Mouse (Mus musculus) E14TG2a.4 (cell line): Measurements from ENCODE around the gene H2-M10.6.

Experiments
- H3K27me3 ChIP-seq: 2 replicates; pipeline ENCODE4 v1.6.1; 2014; ENCODE audit warnings: low read length, control low read depth; ENCODE audit not compliant: insufficient read depth
- H3K36me3 ChIP-seq: 2 replicates; pipeline ENCODE4 v1.6.1; 2014; ENCODE audit warnings: low read length, control low read depth; ENCODE audit not compliant: insufficient read depth
- H3K4me1 ChIP-seq: replicated peaks from 2 replicates; pipeline ENCODE4 v1.6.1; 2014; ENCODE audit warnings: low read depth, low read length, control low read depth
- H3K4me3 ChIP-seq: replicated peaks from 2 replicates; pipeline ENCODE4 v1.5.1; 2014; ENCODE audit warnings: mild to moderate bottlenecking, low read length
- H3K9me3 ChIP-seq: 2 replicates; pipeline ENCODE4 v1.6.1; 2014; ENCODE audit warnings: low read length, control low read depth
- CTCF ChIP-seq: conservative IDR thresholded peaks from 2 replicates; pipeline ENCODE4 v1.5.1; 2014; ENCODE audit warnings: low read length
- NANOG ChIP-seq: IDR thresholded peaks from 2 replicates; pipeline ENCODE4 v1.6.1; 2014; ENCODE audit warnings: borderline replicate concordance, low read length, mixed read lengths
- POU5F1 ChIP-seq: IDR thresholded peaks from 2 replicates; pipeline ENCODE4 v1.6.1; 2014; ENCODE audit warnings: low read length, borderline replicate concordance

H2-M10.6 gene

GRCm38 (mm10) chr17:36851200-36851599 lies 39.2 kb downstream of the H2-M10.6 start:
- H3K4me1 ChIP-seq: peaks cover 47% of the 10 kb centered on the region
- TF ChIP-seq POU5F1 (no peak), CTCF (no peak), NANOG (no peak)
- H3K4me3 ChIP-seq: no peak overlapping the region
- no peaks in the 10 kb centered on the region for H3K27me3 ChIP-seq
- H3K36me3 ChIP-seq: peaks cover 89% of the 10 kb centered on the region
- H3K9me3 ChIP-seq: no peaks in the 10 kb centered on the region

- Histone ChIP-seq H3K4me3 (no peak overlapping the region), H3K4me1 (peaks cover 43% of the 10 kb centered on the region), H3K27me3 (no peaks in the 10 kb centered on the region), H3K9me3 (no peaks in the 10 kb centered on the region), H3K36me3 (peaks cover 89% of the 10 kb centered on the region)
- TF ChIP-seq CTCF: no peak
- no peak for TF ChIP-seq NANOG
- no peak for TF ChIP-seq POU5F1
These were observed 39.7 kb downstream of the H2-M10.6 start for GRCm38 (mm10) chr17:36851627-36852026.

GRCm38 (mm10) chr17:36855484-36855883 lies 43.5 kb downstream of the H2-M10.6 start:
- H3K4me1 ChIP-seq: peaks cover 23% of the 10 kb centered on the region
- peaks cover 96% of the 10 kb centered on the region for H3K36me3 ChIP-seq
- no peaks in the 10 kb centered on the region for H3K27me3 ChIP-seq
- no peaks in the 10 kb centered on the region for H3K9me3 ChIP-seq
- no peak overlapping the region for H3K4me3 ChIP-seq
- TF ChIP-seq NANOG: no peak
- TF ChIP-seq POU5F1: no peak
- no peak for TF ChIP-seq CTCF

- Histone ChIP-seq H3K4me1 (peaks cover 21% of the 10 kb centered on the region), H3K4me3 (no peak overlapping the region), H3K36me3 (peaks cover 89% of the 10 kb centered on the region), H3K27me3 (no peaks in the 10 kb centered on the region), H3K9me3 (no peaks in the 10 kb centered on the region)
- TF ChIP-seq POU5F1 (no peak), NANOG (no peak), CTCF (no peak)
These were observed 44.3 kb downstream of the H2-M10.6 start for GRCm38 (mm10) chr17:36856236-36856635.

DNA sequence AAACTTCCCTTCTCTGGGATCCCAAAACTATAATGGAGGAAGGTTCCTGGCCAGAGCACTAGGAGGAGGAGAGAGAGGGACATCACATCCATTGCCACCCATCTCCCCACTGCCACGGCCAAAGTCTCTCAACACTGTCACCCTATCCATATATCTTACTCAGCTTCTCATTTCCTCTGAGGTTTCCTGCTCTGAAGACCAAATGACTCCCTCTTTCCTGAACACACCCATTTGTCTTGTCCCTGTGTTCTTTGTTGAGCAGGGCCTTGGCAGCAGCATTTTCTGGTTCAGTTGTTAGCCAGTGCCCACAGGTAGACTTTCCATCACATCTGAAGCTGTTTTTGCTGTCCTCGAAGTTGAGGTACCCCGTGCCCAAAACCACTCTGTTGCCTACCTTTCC lies 46.2 kb downstream of the H2-M10.6 start:
- H3K4me3 ChIP-seq: no peak overlapping the region

DNA sequence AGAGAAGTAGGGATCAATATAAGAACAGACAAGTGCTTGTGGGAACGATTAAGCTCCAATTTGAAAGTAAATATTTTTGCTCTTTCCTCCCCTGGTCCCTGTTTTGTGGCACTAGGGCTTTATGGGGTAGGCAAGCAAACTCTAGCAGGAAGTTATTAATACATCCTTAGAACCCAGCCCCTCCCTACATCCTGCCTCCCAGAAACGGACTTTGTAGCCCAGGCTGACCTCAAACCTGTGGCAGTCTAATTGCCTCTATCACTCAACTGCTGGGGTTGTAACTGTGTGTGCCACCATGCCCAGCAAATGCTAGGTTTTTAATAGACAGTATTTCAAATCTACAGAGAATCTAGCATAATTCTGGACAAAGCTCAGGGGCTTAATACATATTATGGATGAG lies 49.7 kb downstream of the H2-M10.6 start:
- TF ChIP-seq POU5F1 (no peak), NANOG (no peak), CTCF (no peak)
- peaks cover 34% of the 10 kb centered on the region for H3K36me3 ChIP-seq
- H3K9me3 ChIP-seq: no peaks in the 10 kb centered on the region
- H3K4me3 ChIP-seq: no peak overlapping the region
- H3K4me1 ChIP-seq: peaks cover 10% of the 10 kb centered on the region
- H3K27me3 ChIP-seq: peaks cover 22% of the 10 kb centered on the region

More for the DNA sequence above, 46.2 kb downstream of the H2-M10.6 start:
- Histone ChIP-seq H3K27me3 (no peaks in the 10 kb centered on the region), H3K36me3 (peaks cover 69% of the 10 kb centered on the region), H3K9me3 (no peaks in the 10 kb centered on the region), H3K4me1 (peaks cover 19% of the 10 kb centered on the region)
- TF ChIP-seq CTCF (no peak), NANOG (no peak), POU5F1 (no peak)
